8 mouse cellular contexts compared by ENCODE assay signal in genomic region chr13:58128396-58128767, GRCm38 (mm10). TPM values are rescaled to one million over a fixed set of nuclear protein-coding genes. Genes with fewer than 3 reads are reported as not detected.
DNase-seq lines count a peak whose midpoint lies in the region; ATAC-seq and TF ChIP-seq lines count a peak whose summit lies in the region.

Hnrnpa0 (minus strand) TSS chr13:58128556.

- no peaks in the 10 kb centered on the region for H3K27me3 ChIP-seq in embryonic facial prominence, embryonic 13.5 days
- H3K27me3 ChIP-seq in heart, adult 2 months (ENCODE audit: control insufficient read depth, insufficient read depth, low read length), result no peaks in the 10 kb centered on the region
- H3K27me3 ChIP-seq in limb, embryonic 12.5 days, result no peaks in the 10 kb centered on the region
- no peaks in the 10 kb centered on the region for H3K27me3 ChIP-seq in midbrain, embryonic 14.5 days (ENCODE audit: control insufficient read depth, insufficient read depth, low read length)

- intact Hi-C loops in heart, adult 2 months (cut with DNase I), result loop anchor here (10.0 kb wide), 1 partner anchor 276 kb away; the partner anchor contains the start of genes Hnrnpk and Rmi1

- H3K4me3 ChIP-seq in embryonic facial prominence, embryonic 13.5 days, result peak within 1 kb of the TSS; percentile 98
- H3K4me3 ChIP-seq in heart, adult 2 months, result peak within 1 kb of the TSS; percentile 94
- peak within 1 kb of the TSS; percentile 99 for H3K4me3 ChIP-seq in limb, embryonic 12.5 days (replicated peaks)
- peak within 1 kb of the TSS; percentile 93 for H3K4me3 ChIP-seq in midbrain, embryonic 14.5 days (replicated peaks; ENCODE audit: low read depth, low read length)

- TF ChIP-seq POLR2A in heart, adult 2 months (IDR thresholded peaks at IDR 0.05; ENCODE audit: insufficient read depth, low read depth, low read length), result peak; percentile 76; the same call in 1 of the 2 replicates

- under 1% methylated on average over 38 of the region's 62 CpGs for WGBS in embryonic facial prominence, embryonic 13.5 days
- under 1% methylated on average over 56 of the region's 62 CpGs for WGBS in heart, adult 2 months
- WGBS in limb, embryonic 12.5 days, result under 1% methylated on average over 55 of the region's 62 CpGs
- WGBS in midbrain, embryonic 14.5 days, result under 1% methylated on average over 40 of the region's 62 CpGs

- no peak; the same call in 1 of the 2 replicates for TF ChIP-seq CTCF in heart, adult 2 months (IDR thresholded peaks at IDR 0.05)

- H3K9ac ChIP-seq in embryonic facial prominence, embryonic 13.5 days, result peak within 1 kb of the TSS; percentile 100
- H3K9ac ChIP-seq in heart, adult 2 months (ENCODE audit: low read depth, low read length), result peak within 1 kb of the TSS; percentile 97
- H3K9ac ChIP-seq in limb, embryonic 12.5 days (replicated peaks), result peak within 1 kb of the TSS; percentile 100
- peak within 1 kb of the TSS; percentile 99 for H3K9ac ChIP-seq in midbrain, embryonic 14.5 days (replicated peaks; ENCODE audit: low read length)

- TF ChIP-seq EP300 in heart, adult 2 months (IDR thresholded peaks at IDR 0.05; ENCODE audit: insufficient read depth, low read depth, low read length), result no peak

- H3K27ac ChIP-seq in embryonic facial prominence, embryonic 13.5 days, result peak within 1 kb of the TSS; percentile 99
- peak within 1 kb of the TSS; percentile 100 for H3K27ac ChIP-seq in heart, adult 2 months
- peak within 1 kb of the TSS; percentile 99 for H3K27ac ChIP-seq in limb, embryonic 12.5 days
- peak within 1 kb of the TSS; percentile 100 for H3K27ac ChIP-seq in midbrain, embryonic 14.5 days (replicated peaks; ENCODE audit: low read depth, low read length)

- peaks cover 26% of the 10 kb centered on the region for H3K4me1 ChIP-seq in embryonic facial prominence, embryonic 13.5 days
- H3K4me1 ChIP-seq in heart, adult 2 months (ENCODE audit: control insufficient read depth, insufficient read depth, low read length), result peaks cover 4% of the 10 kb centered on the region
- H3K4me1 ChIP-seq in limb, embryonic 12.5 days (replicated peaks), result peaks cover 29% of the 10 kb centered on the region
- H3K4me1 ChIP-seq in midbrain, embryonic 14.5 days (ENCODE audit: control insufficient read depth, insufficient read depth, low read length), result peaks cover 24% of the 10 kb centered on the region

- peaks cover 3% of the 10 kb centered on the region for H3K36me3 ChIP-seq in embryonic facial prominence, embryonic 13.5 days
- H3K36me3 ChIP-seq in heart, adult 2 months (ENCODE audit: control insufficient read depth, insufficient read depth, low read length), result peaks cover 6% of the 10 kb centered on the region
- peaks cover 17% of the 10 kb centered on the region for H3K36me3 ChIP-seq in limb, embryonic 12.5 days
- H3K36me3 ChIP-seq in midbrain, embryonic 14.5 days (ENCODE audit: control insufficient read depth, insufficient read depth, low read length), result peaks cover 10% of the 10 kb centered on the region; the same call in 1 of the 2 replicates

- peaks cover 3% of the 10 kb centered on the region for H3K79me2 ChIP-seq in heart, adult 2 months (replicated peaks; ENCODE audit: control insufficient read depth, insufficient read depth, low read length)

- no peaks in the 10 kb centered on the region for H3K9me3 ChIP-seq in embryonic facial prominence, embryonic 13.5 days
- no peaks in the 10 kb centered on the region for H3K9me3 ChIP-seq in limb, embryonic 12.5 days
- H3K9me3 ChIP-seq in midbrain, embryonic 14.5 days (ENCODE audit: control insufficient read depth, low read length), result no peaks in the 10 kb centered on the region

- DNase-seq in 3T3-L1 (ENCODE audit: low read depth, low spot score), result peak; percentile 82
- DNase-seq in adrenal gland, postnatal 4 days (ENCODE audit: low spot score in 2 of 2), result peak; percentile 87 to 96
- DNase-seq in heart, adult 2 months, result peak; percentile 96 to 97
- peak; percentile 89 to 90 for DNase-seq in kidney, adult 8-10 months
- DNase-seq in midbrain, embryonic 14.5 days, result peak; percentile 99
- DNase-seq in spleen, adult 12 weeks (ENCODE audit: low spot score), result peak; percentile 95

- ATAC-seq in embryonic facial prominence, embryonic 13.5 days (ENCODE audit: insufficient number of reproducible peaks, insufficient read depth, low FRiP score, low TSS enrichment, low read depth), result peak; percentile 93
- peak; percentile 93 for ATAC-seq in limb, embryonic 12.5 days (ENCODE audit: insufficient number of reproducible peaks, insufficient read depth, low FRiP score, low TSS enrichment, low read depth)
- ATAC-seq in midbrain, embryonic 14.5 days (ENCODE audit: low FRiP score, low TSS enrichment), result peak; percentile 96

- H3K4me2 ChIP-seq in embryonic facial prominence, embryonic 13.5 days, result peak within 1 kb of the TSS; percentile 74
- peak within 1 kb of the TSS; percentile 75 for H3K4me2 ChIP-seq in limb, embryonic 12.5 days
- H3K4me2 ChIP-seq in midbrain, embryonic 14.5 days (ENCODE audit: low read length), result peak within 1 kb of the TSS; percentile 83

RNA-seq across cellular contexts. Expression of gene Hnrnpa0, which starts in this region (rescaled TPM):
- total RNA-seq in adrenal gland, postnatal 4 days (2021), result 100 to 1,000 TPM; 214 TPM
- polyA plus RNA-seq in embryonic facial prominence, embryonic 13.5 days (2015; fragmentation: Nextera tagmentation; extraction: Ambion mirVana), result 58.5 and 64.2 TPM in 2 replicates
- 10 to 100 TPM; 66.6 to 67.4 TPM for total RNA-seq in heart, adult 2 months (2021)
- polyA plus RNA-seq in heart, adult 2 months (2012; rRNA removed), result 21.7 and 25.2 TPM in 2 replicates
- 52.8 and 56.4 TPM in 2 replicates for polyA plus RNA-seq in limb, embryonic 12.5 days (2016; fragmentation: Nextera tagmentation; extraction: Ambion mirVana)
- polyA plus RNA-seq in midbrain, embryonic 14.5 days (2014; fragmentation: Nextera tagmentation; extraction: Ambion mirVana), result 72.5 and 93.5 TPM in 2 replicates

Comparison
In these comparisons a context has a peak if more than half of its experiments do, and no peak if none do; other contexts are left out.
1. Peak in every context shown above with its lines: DNase-seq, ATAC-seq, H3K4me3 ChIP-seq and H3K27ac ChIP-seq.